Mouse (Mus musculus): ENCODE measurements around the gene Speer4d.
A peak's percentile ranks its signal among the peaks of the same experiment; 100 is the strongest.
"Not testable (repeated sequence)": the region's sequence is repeated elsewhere in the genome, so short reads cannot be mapped to it uniquely, and the experiment has no call there.

Gene Speer4d

GRCm38 (mm10) chr5:15618764-15619163 is at the start of gene Speer4d:
Gene Speer4d, plus strand, starts transcription at chr5:15619064.
- DNase-seq (ENCODE audit: low spot score) = not testable (repeated sequence)

GRCm38 (mm10) chr5:15573735-15574134 is 45.1 kb upstream of the Speer4d start:
- DNase-seq (ENCODE audit: low spot score) = not testable (repeated sequence)

- DNase-seq (ENCODE audit: low spot score) = not testable (repeated sequence)
Observed at GRCm38 (mm10) chr5:15577033-15577432, 41.8 kb upstream of the Speer4d start, which contains the start of gene Gm21083. Gene Gm21083, plus strand, starts transcription at chr5:15577333.

GRCm38 (mm10) chr5:15586351-15586750 is 32.5 kb upstream of the Speer4d start:
- not testable (repeated sequence) for DNase-seq (ENCODE audit: low spot score)

GRCm38 (mm10) chr5:15588291-15588690 is 30.6 kb upstream of the Speer4d start:
- not testable (repeated sequence) for DNase-seq (ENCODE audit: low spot score)

GRCm38 (mm10) chr5:15590635-15591034 is 28.2 kb upstream of the Speer4d start:
- not testable (repeated sequence) for DNase-seq (ENCODE audit: low spot score)

- DNase-seq (ENCODE audit: low spot score) = not testable (repeated sequence)
Observed at GRCm38 (mm10) chr5:15591577-15591976, 27.3 kb upstream of the Speer4d start.

GRCm38 (mm10) chr5:15598831-15599230 is 20.0 kb upstream of the Speer4d start:
- DNase-seq (ENCODE audit: low spot score) = not testable (repeated sequence)

GRCm38 (mm10) chr5:15600342-15600741 is 18.5 kb upstream of the Speer4d start:
- not testable (repeated sequence) for DNase-seq (ENCODE audit: low spot score)

- DNase-seq (ENCODE audit: low spot score) = not testable (repeated sequence)
Observed at GRCm38 (mm10) chr5:15601481-15601880, 17.4 kb upstream of the Speer4d start.

GRCm38 (mm10) chr5:15601960-15602359 is 16.9 kb upstream of the Speer4d start:
- not testable (repeated sequence) for DNase-seq (ENCODE audit: low spot score)

GRCm38 (mm10) chr5:15602424-15602947 is 16.4 kb upstream of the Speer4d start:
- not testable (repeated sequence) for DNase-seq (ENCODE audit: low spot score)

- not testable (repeated sequence) for DNase-seq (ENCODE audit: low spot score)
Observed at GRCm38 (mm10) chr5:15603008-15603407, 15.9 kb upstream of the Speer4d start.

- not testable (repeated sequence) for DNase-seq (ENCODE audit: low spot score)
Observed at GRCm38 (mm10) chr5:15603585-15603984, 15.3 kb upstream of the Speer4d start.

GRCm38 (mm10) chr5:15606677-15607076 is 12.2 kb upstream of the Speer4d start:
- peak; percentile 42 for DNase-seq (ENCODE audit: low spot score)

GRCm38 (mm10) chr5:15610695-15611094 is 8.2 kb upstream of the Speer4d start:
- DNase-seq (ENCODE audit: low spot score) = not testable (repeated sequence)

- not testable (repeated sequence) for DNase-seq (ENCODE audit: low spot score)
Observed at GRCm38 (mm10) chr5:15616195-15616594, 2.7 kb upstream of the Speer4d start.

- DNase-seq (ENCODE audit: low spot score) = not testable (repeated sequence)
Observed at GRCm38 (mm10) chr5:15628136-15628535, 9.3 kb downstream of the Speer4d start.

- not testable (repeated sequence) for DNase-seq (ENCODE audit: low spot score)
Observed at GRCm38 (mm10) chr5:15630068-15630467, 11.2 kb downstream of the Speer4d start.

GRCm38 (mm10) chr5:15637637-15638036 is 18.8 kb downstream of the Speer4d start:
- DNase-seq (ENCODE audit: low spot score) = not testable (repeated sequence)

GRCm38 (mm10) chr5:15645707-15646106 is 26.8 kb downstream of the Speer4d start:
- DNase-seq (ENCODE audit: low spot score) = not testable (repeated sequence)

- DNase-seq (ENCODE audit: low spot score) = not testable (repeated sequence)
Observed at GRCm38 (mm10) chr5:15652334-15652733, 33.5 kb downstream of the Speer4d start.

GRCm38 (mm10) chr5:15656959-15657358 is 38.1 kb downstream of the Speer4d start, which contains the start of gene 4930572O03Rik:
Gene 4930572O03Rik, minus strand, starts transcription at chr5:15657059.
- DNase-seq (ENCODE audit: low spot score) = not testable (repeated sequence)

GRCm38 (mm10) chr5:15663847-15664246 is 45.0 kb downstream of the Speer4d start:
- not testable (repeated sequence) for DNase-seq (ENCODE audit: low spot score)

All from spleen, adult 12 weeks (tissue).